Mouse (Mus musculus): ENCODE measurements around the gene Gab2.

GRCm38 (mm10) chr7:97301321-97301720 is 219.9 kb downstream of the Gab2 start:
- no peak for TF ChIP-seq CTCF (IDR thresholded peaks at IDR 0.05; ENCODE audit: low read depth)
- TF ChIP-seq EP300 (optimal IDR thresholded peaks at IDR 0.05): no peak
